Mouse (Mus musculus): Measurements from ENCODE around the gene Hmcn2.

Gene Hmcn2

GRCm38 (mm10) chr2:31305684-31306083, 8.5 kb upstream of the Hmcn2 start:
- DNase-seq, result peak in 1 of 2 experiments; percentile 43

- DNase-seq, result no peak
These were observed 6.0 kb upstream of the Hmcn2 start for GRCm38 (mm10) chr2:31308257-31308656.

DNA sequence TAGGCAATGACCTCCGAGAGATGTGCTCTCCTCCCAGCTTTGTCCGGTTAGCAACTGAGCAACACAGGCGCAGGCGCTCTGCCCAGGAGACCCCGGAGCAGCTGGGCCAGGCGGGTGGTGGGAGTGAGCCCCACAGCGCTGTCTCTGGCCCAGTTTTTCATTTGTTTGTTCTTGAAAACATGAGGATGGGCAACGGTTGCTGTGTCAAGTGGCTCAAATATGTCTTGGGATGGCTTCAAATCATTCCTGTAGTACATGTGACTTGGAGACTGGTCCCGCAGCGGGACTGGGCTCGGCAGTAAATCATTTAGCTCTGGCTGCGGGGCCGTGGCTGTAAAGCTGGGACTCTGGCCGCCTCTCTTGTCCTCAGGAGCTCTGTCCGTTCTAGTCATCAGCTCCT, 4.7 kb upstream of the Hmcn2 start:
- DNase-seq, result no peak

- DNase-seq, result no peak
These were observed 3.9 kb downstream of the Hmcn2 start for GRCm38 (mm10) chr2:31318162-31318561.

GRCm38 (mm10) chr2:31319200-31319599, 5.0 kb downstream of the Hmcn2 start:
- DNase-seq, result no peak

DNA sequence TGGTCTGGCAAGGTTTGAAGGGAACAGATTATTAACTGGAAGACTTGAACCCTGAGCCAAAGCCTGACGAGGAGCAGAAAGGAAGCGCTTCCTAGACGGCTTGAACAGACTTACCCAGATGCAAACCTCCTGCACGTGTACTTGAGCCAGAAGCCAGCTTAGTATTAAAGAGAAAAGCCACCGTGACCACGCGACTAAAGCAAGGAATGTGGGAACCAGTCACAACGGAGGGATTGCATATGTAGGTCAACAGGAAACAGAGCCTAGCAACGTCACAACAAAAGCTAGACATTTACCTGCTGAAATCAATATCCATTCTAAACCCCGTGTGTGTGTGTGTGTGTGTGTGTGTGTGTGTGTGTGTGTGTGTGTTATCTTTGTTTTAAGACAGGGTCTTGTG, 13.0 kb downstream of the Hmcn2 start:
- no peak for DNase-seq

GRCm38 (mm10) chr2:31337706-31338330, 23.6 kb downstream of the Hmcn2 start:
- peak; percentile 51 to 53 for DNase-seq

DNA sequence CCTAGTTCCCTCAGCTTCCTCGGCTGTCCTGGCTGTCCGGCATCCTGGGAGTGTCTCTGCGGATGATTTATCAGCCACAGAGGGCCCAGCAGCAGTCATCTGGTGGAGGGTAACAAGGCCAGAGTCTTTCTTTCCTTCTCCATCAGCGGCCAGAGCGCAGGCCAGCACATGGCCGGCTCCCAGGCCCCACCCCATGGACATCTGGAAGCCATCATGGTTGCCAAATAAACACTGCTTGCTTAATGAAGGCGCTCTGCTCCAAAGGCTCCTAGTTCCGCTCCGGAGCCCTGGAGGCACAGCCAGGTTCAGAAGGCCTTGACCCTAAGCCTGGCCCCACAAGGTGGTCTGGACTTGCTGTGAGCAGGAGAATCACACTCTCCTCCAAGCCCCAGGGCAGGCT, 25.6 kb downstream of the Hmcn2 start:
- no peak for DNase-seq

GRCm38 (mm10) chr2:31341726-31342535, 27.7 kb downstream of the Hmcn2 start:
- no peak for DNase-seq

DNA sequence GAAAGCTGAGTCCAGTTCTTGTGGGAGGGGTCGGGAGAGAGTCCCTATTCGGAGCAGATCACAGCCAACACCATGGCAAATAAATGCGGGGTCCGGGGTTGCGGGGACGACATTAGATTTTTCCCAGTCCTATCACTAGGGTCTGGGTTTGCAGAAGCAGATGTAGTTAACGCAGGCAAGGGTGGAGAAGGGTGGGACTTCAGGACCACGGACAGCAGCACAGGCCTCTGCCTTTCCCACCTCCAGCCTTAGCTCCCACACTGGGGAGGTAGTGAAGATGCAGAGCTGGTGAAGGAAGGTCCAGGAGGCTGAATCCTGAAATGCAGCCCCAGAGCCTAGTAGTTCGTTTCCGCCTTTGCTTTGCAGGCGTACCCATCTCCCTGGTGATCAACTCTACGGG, 31.9 kb downstream of the Hmcn2 start:
- DNase-seq, result no peak

DNA sequence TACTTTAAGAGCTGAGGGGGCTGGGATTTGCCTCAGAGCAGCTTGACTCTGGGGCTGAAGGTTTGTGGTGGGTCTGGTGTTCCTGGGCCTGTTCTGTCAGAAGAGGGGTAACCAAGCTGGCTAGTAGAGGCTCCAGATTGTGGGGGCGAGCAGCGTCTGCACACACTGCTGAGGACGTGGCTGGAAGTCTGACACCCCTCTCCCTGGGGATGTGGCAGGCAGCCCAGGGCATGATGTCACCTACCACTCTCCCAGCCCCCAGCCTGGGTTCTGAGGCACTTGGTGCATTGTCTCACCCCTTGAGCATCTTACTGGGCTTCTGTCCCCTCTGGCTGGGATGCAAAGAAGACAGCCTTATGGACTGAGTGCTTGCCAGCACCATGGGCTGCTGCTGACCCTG, 34.2 kb downstream of the Hmcn2 start:
- DNase-seq, result no peak

DNA sequence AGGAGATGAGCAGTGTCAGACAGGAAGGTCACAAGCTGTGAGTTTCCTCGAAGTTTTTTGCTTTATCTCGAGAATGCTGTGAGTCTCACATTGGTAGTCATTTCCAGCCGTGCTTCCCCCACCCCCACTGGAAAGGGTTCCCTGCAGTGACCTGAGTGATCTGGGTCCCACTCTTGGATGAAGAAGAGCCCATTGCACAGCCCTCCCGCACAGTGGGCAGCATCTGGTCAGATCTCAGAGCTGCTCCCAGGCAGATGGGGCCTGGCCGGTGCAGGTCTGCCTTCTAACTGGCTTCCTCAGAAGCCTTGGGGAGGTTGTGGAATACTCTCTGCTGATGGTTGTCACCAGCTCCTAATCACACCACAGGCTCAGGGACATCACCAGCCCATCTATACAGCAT, 34.6 kb downstream of the Hmcn2 start:
- no peak for DNase-seq

- no peak for DNase-seq
These were observed 42.6 kb downstream of the Hmcn2 start for GRCm38 (mm10) chr2:31356771-31357170.

GRCm38 (mm10) chr2:31359316-31359715, 45.1 kb downstream of the Hmcn2 start:
- DNase-seq, result no peak

GRCm38 (mm10) chr2:31367186-31367585, 53.0 kb downstream of the Hmcn2 start:
- no peak for DNase-seq

DNA sequence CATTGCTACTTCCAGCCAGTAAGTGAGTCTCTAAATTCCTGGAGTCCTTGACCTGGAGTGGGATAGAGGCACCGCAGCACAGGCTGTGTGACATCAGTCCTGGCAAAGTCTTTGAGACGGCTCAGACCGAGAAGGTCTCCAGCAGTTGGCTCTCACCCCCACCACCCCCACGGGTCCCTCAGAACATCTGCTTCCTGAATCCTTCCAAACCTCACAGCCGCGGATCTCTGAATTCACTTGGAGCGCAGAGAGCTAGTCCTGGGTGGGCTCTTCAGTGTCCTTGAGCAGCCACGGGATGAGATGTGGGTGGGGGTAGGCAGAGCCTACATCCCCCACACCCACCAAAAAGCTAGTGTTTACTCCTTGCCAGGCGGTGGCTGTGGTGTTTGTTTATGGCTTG, 57.2 kb downstream of the Hmcn2 start:
- DNase-seq, result no peak

- DNase-seq, result no peak
These were observed 58.0 kb downstream of the Hmcn2 start for GRCm38 (mm10) chr2:31372186-31372585.

DNA sequence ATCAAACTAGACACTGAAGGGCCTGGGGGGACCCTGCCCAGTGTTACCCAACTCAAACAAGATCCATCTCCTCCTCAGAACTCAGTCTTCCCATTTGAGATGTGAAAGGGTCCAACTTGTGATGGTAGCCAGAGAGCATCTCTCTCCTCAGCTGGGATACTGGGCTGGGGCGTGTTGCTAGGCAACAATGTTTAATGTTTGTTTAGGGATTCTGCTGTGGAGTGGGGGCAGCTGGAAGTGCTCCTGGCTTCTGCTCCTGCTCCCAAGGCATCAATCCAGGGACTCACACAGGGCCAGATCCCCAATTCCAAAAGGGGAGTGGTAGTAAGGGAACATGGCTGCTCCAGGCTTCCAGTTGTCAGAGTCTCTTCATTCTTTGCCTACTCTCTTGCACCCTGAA, 60.2 kb downstream of the Hmcn2 start:
- DNase-seq, result no peak

DNA sequence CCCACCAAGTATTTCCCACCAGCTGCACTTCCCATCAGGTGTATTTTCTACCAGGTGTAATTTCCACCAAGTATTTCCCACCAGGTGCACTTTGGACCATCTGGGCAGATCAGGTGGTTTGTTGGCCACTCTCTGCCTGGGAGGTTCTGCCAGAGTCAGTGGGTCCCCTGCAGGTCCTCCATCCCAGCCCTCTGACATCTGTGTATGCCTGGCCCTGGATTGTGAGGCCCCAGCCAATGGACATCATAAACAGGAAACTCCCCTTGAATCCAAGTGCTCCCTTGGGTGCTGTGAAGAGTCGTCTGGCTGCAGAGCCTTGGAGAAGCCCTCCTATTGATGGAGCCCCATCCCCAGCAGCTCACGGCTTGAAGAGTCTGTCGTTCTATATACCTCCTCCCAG, 61.8 kb downstream of the Hmcn2 start:
- DNase-seq, result peak; percentile 14 to 25

DNA sequence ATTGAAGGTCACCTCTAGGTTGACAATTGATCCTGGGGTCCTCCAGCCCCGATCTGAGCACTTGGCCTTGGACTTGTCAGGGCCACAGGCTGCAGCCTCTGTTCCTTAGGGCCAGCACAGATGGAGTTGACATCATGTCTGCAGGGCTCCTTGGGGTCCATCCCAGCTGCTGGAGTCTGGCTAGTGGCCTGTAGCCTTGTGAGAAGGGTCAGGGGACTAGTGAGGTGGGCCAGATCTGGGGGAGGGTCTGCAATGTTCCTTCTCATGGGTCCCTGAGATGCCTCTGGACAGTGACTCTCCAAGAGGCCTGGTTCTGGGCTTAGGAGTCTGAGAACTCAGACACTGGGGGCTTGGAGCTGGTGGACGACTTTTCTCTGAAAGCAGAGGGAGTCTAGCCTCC, 63.3 kb downstream of the Hmcn2 start:
- DNase-seq, result no peak

GRCm38 (mm10) chr2:31381292-31381846, 67.2 kb downstream of the Hmcn2 start:
- DNase-seq, result peak; percentile 80 to 82

GRCm38 (mm10) chr2:31382952-31383351, 68.7 kb downstream of the Hmcn2 start:
- peak; percentile 34 to 50 for DNase-seq

GRCm38 (mm10) chr2:31416968-31417367, 102.8 kb downstream of the Hmcn2 start:
- DNase-seq, result no peak

- DNase-seq, result no peak
These were observed 103.8 kb downstream of the Hmcn2 start for GRCm38 (mm10) chr2:31418021-31418420.

All from cerebellum, postnatal 36 days (tissue).